Mouse (Mus musculus): ENCODE results near the gene Srrm4.

DNA sequence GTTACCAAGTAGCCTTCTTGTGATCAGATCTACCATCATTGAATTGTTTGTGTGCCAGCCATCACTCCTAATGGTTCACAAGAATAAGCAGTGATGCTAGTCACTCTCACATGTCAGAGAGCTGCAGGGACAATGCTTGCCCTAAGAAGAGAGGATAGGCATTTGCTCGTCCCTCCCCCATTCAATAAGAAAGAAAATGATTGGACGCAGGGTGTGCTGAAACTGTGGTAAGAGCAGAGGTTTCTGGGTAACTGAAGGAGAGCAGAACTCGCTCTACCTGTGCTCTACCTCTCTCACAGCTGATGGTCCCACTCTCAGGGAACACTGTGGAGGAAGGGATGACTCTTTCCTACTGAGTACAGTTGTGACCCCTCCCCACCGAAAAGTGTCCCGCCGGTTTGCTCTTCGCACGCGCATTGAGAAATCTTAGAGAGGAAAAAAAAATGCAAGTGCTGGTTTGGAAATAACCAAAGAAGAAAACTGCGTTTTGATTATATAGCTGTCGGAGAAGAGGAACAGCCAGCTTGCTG lies 143.7 kb downstream of the Srrm4 start:
- TF ChIP-seq POLR2A (IDR thresholded peaks at IDR 0.05; ENCODE audit: low read depth, low read length) (no peak), CTCF (IDR thresholded peaks at IDR 0.05; ENCODE audit: extremely low read depth, insufficient read length, insufficient replicate concordance, low read depth, low read length) (no peak)

All from small intestine, adult 2 months (tissue).